Mouse (Mus musculus): ENCODE results near the gene Tdp2. TPM values are rescaled to one million over a fixed set of nuclear protein-coding genes. Genes with fewer than 3 reads are reported as not detected.

Tdp2 gene
- 82.7 TPM for polyA plus RNA-seq (2014; fragmentation: Illumina TruSeq; extraction: RNeasy Lipid Tissue Mini Kit (QIAGEN cat#74804); ENCODE audit: low read depth, low replicate concordance)

DNA sequence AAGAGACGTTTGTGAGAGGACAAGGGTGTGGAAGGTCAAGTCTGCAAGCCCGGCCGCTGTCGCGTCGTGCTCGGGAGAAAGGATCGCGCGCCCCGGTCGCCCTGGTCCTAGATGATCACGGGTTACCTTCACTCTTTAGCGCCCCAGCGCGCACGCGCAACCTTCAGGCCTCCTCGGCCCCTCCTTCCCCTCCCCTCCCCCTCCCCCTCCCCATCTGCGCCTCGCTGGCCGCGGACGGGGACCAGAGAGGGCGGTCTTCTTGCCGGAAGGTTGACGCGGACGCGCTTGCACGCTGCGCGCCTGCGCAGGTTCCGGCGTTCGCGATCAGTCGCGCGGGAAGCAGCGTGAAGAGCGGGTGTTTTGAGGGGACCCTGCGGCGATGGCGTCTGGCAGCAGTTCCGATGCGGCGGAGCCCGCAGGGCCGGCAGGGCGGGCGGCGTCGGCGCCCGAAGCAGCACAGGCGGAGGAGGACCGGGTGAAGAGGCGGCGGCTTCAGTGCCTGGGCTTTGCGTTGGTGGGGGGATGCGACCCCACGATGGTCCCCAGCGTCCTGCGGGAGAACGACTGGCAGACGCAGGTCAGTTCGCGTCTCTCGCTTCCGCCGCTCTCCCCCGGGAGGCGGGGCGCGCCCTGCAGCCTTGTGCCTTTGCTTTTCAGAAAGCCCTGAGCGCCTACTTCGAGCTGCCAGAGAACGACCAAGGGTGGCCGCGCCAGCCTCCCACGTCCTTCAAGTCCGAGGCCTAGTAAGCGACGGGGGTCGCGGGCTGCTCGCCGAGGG lies at the start of gene Tdp2, which contains the start of gene Acot13:
Tdp2 (plus strand) TSS at position 327 of the 778 bp plus-strand sequence.
Acot13 (minus strand) TSS at position 188 of the 778 bp plus-strand sequence.

DNA sequence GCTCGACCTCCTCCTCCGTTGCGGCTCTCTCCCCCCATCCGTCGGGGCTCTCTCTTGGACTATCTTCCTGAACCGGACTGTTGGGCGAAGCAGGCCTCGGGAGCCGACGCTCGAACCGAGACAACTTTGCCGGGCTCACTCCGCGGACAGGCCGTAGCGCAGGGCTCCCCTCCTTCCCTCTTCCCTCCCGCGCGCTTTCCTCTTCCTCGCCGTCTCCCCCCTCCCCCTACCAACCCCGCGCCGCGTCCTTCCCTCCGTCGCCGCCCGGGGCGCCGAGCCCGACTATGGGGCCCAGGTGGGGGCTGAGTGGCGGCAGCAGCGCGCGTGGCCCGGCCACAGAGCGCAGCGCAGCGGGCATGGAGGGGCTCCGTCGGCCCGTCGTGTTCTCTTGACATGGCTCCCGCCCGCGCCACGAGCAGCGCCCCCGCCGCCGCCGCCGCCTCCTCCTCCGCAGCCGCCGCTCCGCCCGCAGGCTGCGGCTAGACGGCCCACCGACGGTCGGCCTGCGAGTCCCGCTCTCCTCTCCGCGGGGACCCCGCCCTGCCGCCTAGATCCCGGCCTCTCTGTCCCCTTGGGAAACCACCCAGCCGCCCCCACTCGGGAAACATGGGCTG lies 30.1 kb upstream of the Tdp2 start, which contains the start of gene BC005537:
BC005537 (plus strand) TSS at position 350 of the 614 bp plus-strand sequence.

DNA sequence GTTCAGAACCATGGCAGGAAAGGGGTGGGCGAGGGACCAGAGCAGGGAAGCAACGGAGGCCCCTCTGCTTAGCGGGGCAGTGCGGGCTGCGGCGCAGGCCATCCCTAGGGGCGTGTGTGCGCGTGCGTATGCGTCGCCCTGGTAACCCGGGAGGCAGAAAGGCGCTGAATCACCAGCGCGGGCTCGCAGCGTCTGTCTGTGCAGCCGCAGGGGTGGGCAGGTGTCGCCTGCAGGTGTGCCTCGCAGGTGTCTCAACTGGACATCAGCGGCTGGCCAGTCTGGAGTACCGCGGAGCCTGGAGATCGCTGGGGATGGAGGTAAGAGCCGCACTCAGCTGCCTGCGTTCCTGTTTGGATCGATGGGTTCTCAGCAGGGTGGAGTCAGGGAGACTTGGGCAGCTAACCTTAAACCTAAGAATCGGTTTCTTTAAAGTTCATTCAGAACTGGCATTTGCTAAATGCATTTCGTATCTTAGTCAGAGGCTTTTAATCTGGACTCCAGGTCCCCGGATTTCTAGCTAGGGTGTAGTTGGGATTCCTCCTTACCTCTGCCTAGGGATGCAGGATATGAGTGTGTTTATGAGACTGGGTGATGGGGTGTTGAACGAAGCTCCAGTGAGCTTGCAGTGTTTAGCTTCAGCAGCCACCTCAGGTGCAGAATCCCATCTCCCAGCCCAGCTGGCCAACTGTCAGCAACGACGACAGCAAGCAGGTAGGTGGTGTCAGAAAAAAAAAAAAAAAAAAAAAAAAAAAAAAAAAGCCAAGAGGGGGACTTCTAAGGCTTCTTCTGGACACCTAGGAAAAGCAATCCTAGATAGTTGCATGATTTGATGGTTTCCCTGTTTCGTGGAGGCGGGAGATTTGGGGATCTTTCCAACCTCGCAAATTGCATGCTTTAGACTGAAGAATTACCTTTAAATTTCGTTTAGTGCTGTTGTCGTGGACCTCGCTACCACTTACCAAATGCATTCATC lies 13.8 kb downstream of the Tdp2 start, which contains the start of gene D130043K22Rik:
D130043K22Rik (plus strand) TSS at position 153 of the 973 bp plus-strand sequence.

Other genes starting within 250 kb of the Tdp2 start
- 0.72 TPM for gene Ripor2, start 249.5 kb upstream of the Tdp2 start, polyA plus RNA-seq (2014; fragmentation: Illumina TruSeq; extraction: RNeasy Lipid Tissue Mini Kit (QIAGEN cat#74804); ENCODE audit: low read depth, low replicate concordance)
- not detected for gene Armh2, start 90.4 kb upstream of the Tdp2 start, polyA plus RNA-seq (2014; fragmentation: Illumina TruSeq; extraction: RNeasy Lipid Tissue Mini Kit (QIAGEN cat#74804); ENCODE audit: low read depth, low replicate concordance)
- 16.4 TPM for gene Gmnn, start 69.8 kb upstream of the Tdp2 start, polyA plus RNA-seq (2014; fragmentation: Illumina TruSeq; extraction: RNeasy Lipid Tissue Mini Kit (QIAGEN cat#74804); ENCODE audit: low read depth, low replicate concordance)
- 162 TPM for gene BC005537, start 30.0 kb upstream of the Tdp2 start, polyA plus RNA-seq (2014; fragmentation: Illumina TruSeq; extraction: RNeasy Lipid Tissue Mini Kit (QIAGEN cat#74804); ENCODE audit: low read depth, low replicate concordance)
- gene Acot13, start 139 bp upstream of the Tdp2 start, polyA plus RNA-seq (2014; fragmentation: Illumina TruSeq; extraction: RNeasy Lipid Tissue Mini Kit (QIAGEN cat#74804); ENCODE audit: low read depth, low replicate concordance): 128 TPM
- 4.6 TPM for gene D130043K22Rik, start 13.5 kb downstream of the Tdp2 start, polyA plus RNA-seq (2014; fragmentation: Illumina TruSeq; extraction: RNeasy Lipid Tissue Mini Kit (QIAGEN cat#74804); ENCODE audit: low read depth, low replicate concordance)
- gene Aldh5a1, start 106.0 kb downstream of the Tdp2 start, polyA plus RNA-seq (2014; fragmentation: Illumina TruSeq; extraction: RNeasy Lipid Tissue Mini Kit (QIAGEN cat#74804); ENCODE audit: low read depth, low replicate concordance): 33.8 TPM
- gene Gpld1, start 111.5 kb downstream of the Tdp2 start, polyA plus RNA-seq (2014; fragmentation: Illumina TruSeq; extraction: RNeasy Lipid Tissue Mini Kit (QIAGEN cat#74804); ENCODE audit: low read depth, low replicate concordance): 86.2 TPM
- 7.8 TPM for gene Mrs2, start 188.7 kb downstream of the Tdp2 start, polyA plus RNA-seq (2014; fragmentation: Illumina TruSeq; extraction: RNeasy Lipid Tissue Mini Kit (QIAGEN cat#74804); ENCODE audit: low read depth, low replicate concordance)
- gene Dcdc2a, start 224.3 kb downstream of the Tdp2 start, polyA plus RNA-seq (2014; fragmentation: Illumina TruSeq; extraction: RNeasy Lipid Tissue Mini Kit (QIAGEN cat#74804); ENCODE audit: low read depth, low replicate concordance): 2.7 TPM

Data from liver, adult 10 weeks (tissue).